Mouse (Mus musculus) hindbrain, embryonic 10.5 days (tissue): Measurements from ENCODE around the gene Urb1. TPM values are rescaled to one million over a fixed set of nuclear protein-coding genes. Genes with fewer than 3 reads are reported as not detected.
A peak's percentile ranks its signal among the peaks of the same experiment; 100 is the strongest.
"Not testable (repeated sequence)": the region's sequence is repeated elsewhere in the genome, so short reads cannot be mapped to it uniquely, and the experiment has no call there.

Experiments used
- DNase-seq: peaks from one replicate; pipeline ENCODE4 v3.0.0-alpha.2; 2017; ENCODE audit warnings: low spot score
- H3K27ac ChIP-seq: fragments of 300-500 bp; sonication (generic); 2 replicates; pipeline ENCODE4 v1.5.1; 2016; ENCODE audit warnings: mild to moderate bottlenecking, moderate library complexity
- H3K27me3 ChIP-seq: fragments of 300-500 bp; sonication (generic); 2 replicates; pipeline ENCODE4 v1.6.1; 2016; ENCODE audit warnings: mild to moderate bottlenecking; ENCODE audit not compliant: poor library complexity, insufficient read depth, severe bottlenecking
- H3K36me3 ChIP-seq: fragments of 300-500 bp; sonication (generic); 2 replicates; pipeline ENCODE4 v1.6.1; 2016; ENCODE audit warnings: mild to moderate bottlenecking, moderate library complexity
- H3K4me1 ChIP-seq: fragments of 300-500 bp; sonication (generic); replicated peaks from 2 replicates; pipeline ENCODE4 v1.6.1; 2016; ENCODE audit warnings: mild to moderate bottlenecking
- H3K4me3 ChIP-seq: fragments of 300-500 bp; sonication (generic); 2 replicates; pipeline ENCODE4 v1.5.1; 2016; ENCODE audit warnings: mild to moderate bottlenecking, moderate library complexity
- H3K9me3 ChIP-seq: fragments of 300-500 bp; sonication (generic); 2 replicates; pipeline ENCODE4 v1.6.1; 2016; ENCODE audit warnings: mild to moderate bottlenecking, moderate library complexity
- WGBS: fragments of 180-500 bp; shearing (Covaris S2); methylation state at CpG from one replicate; pipeline ENCODE4 v1.1.7; 2016; 5-methylcytosine and 5-hydroxymethylcytosine counted together
- polyA plus RNA-seq: library from polyadenylated mRNA; unstranded; fragments of >200 nt; fragmentation: Nextera tagmentation; extraction: Ambion mirVana; gene quantifications from 2 replicates; pipeline ENCODE4 v1.2.1, GENCODE M21; 2016

The Urb1 gene
- polyA plus RNA-seq, 1 experiment from 2014 or later, result 10.2 TPM

DNA sequence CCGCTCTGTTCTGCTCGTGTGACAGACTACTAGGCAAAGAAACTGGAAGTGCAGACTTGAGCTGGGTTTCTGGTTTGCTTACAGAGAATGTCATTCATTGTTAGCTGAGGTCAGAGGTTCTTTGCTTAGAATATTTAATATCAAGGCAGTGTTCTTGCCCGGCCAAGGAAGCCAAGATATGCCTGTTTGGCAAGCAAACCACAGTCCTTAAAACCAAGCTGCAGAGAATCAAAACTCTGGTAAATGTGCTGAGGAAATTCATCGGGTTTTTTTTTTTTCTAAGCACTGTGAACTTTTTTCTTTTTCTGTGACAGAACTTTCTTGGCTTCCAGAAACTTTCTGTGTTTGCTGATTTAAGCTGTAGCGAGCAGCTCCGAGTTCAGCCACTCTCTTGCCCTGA is 22.3 kb upstream of the Urb1 start:
- WGBS, result 52% methylated on average over 6 of the region's 6 CpGs
- H3K27me3 ChIP-seq, result peaks cover 90% of the 10 kb centered on the region
- peaks cover 47% of the 10 kb centered on the region for H3K4me1 ChIP-seq
- no peak for DNase-seq
- no peak overlapping the region for H3K27ac ChIP-seq
- no peak overlapping the region for H3K4me3 ChIP-seq
- H3K9me3 ChIP-seq, result no peaks in the 10 kb centered on the region
- no peaks in the 10 kb centered on the region for H3K36me3 ChIP-seq

DNA sequence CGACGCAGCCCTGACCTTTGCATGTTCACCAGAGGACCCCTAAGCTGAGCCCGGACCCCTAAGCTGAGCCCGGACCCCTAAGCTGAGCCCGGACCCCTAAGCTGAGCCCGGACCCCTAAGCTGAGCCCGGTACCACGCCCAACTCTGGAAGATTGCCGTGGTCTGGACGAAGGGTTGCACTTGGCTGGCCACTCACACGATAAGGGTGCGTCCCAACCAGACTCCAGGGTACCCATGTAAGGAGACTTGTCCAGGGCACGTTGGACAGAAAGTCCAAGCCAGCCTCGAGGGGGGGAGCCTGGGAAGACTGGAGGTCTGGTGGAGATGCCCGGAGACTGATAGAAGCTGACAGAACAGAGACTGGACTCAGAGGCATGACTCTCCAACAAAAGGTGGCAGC is 21.5 kb upstream of the Urb1 start:
- H3K4me3 ChIP-seq, result peak overlapping the region; percentile 67
- 20% methylated on average over 15 of the region's 15 CpGs for WGBS
- H3K4me1 ChIP-seq, result peaks cover 47% of the 10 kb centered on the region
- H3K36me3 ChIP-seq, result no peaks in the 10 kb centered on the region
- H3K9me3 ChIP-seq, result no peaks in the 10 kb centered on the region
- no peak for DNase-seq
- no peak overlapping the region for H3K27ac ChIP-seq
- peaks cover 83% of the 10 kb centered on the region for H3K27me3 ChIP-seq

DNA sequence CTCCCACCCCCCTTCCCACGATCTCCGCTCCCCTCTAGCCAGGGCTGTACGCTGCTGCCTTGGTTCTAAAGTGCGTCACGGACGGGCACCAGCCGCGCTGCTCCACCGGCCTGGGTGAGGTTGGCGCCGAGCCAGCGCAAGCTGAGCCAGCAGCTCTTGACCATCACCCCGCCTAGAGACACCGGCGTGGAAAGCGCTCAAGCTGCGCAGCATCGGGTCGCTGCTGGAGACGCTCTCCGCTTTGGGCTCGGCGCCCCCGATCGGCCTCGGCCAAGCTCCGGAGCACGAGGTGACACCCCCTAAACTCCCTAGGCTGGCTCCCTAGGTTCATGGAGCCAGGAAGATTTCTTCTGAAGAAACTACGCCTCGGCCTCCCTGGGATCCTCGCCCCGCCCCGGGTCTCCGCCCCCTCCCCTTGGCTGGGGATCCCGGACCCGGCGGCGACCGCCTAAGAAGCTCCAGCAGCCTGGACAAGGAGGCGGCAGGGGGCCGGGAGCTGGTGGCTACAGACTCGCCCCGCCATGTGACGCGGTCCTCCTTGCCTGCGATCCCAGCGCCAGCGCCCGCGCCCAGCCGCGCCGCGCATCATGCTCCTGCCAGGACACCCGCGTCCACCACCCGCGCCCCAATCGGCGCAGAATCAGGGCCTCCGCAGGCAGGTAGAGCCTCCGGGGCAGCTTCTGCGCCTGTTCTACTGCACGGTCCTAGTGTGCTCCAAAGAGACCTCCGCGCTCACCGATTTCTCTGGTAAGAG is 20.6 kb upstream of the Urb1 start:
- WGBS, result under 1% methylated on average over 67 of the region's 67 CpGs
- H3K9me3 ChIP-seq, result no peaks in the 10 kb centered on the region
- H3K27me3 ChIP-seq, result peaks cover 81% of the 10 kb centered on the region
- peak; percentile 69 for DNase-seq
- H3K4me3 ChIP-seq, result peak overlapping the region; percentile 67
- H3K4me1 ChIP-seq, result peaks cover 47% of the 10 kb centered on the region
- H3K27ac ChIP-seq, result peak overlapping the region; percentile 70
- no peaks in the 10 kb centered on the region for H3K36me3 ChIP-seq

DNA sequence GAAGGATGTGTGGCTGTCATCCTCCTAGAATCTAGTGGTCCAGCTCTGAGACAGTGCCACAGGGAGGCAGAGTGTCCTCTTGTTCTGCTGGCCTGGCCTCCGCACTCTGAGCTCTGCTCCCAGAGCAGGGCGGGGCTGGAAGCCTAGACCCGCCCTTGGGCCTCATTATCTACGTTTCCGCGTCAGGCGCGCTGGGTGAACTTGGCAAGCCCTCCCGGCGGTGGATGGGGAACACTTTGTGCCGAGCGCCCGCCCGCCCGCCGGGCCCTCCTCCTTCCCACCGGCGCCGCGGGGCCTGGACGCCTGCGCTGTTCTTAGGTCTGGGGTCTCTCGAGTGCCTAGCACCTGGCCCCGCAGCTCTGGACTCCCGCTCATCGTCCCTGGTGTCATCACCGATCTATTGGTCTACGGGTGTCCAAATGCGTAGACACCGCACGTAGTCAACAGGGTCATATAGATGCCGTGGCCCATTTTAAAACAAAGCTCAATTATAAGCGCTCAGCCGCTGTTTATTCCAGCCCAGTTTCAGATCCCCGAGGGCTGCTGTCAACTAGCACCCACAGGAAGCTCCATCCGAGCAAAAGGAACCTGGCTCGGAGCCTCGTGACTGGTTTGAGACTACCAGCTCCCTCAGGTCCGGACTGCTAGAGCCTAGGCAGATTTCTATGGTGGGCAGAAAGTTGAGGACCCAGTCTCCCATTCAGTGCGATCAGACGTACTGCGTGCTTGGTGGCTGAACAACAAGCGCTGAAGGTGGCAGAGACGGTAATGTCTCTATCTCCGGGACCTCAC is 19.9 kb upstream of the Urb1 start:
- DNase-seq, result peak; percentile 70
- no peaks in the 10 kb centered on the region for H3K9me3 ChIP-seq
- no peaks in the 10 kb centered on the region for H3K36me3 ChIP-seq
- H3K4me3 ChIP-seq, result peak overlapping the region; percentile 67
- peaks cover 74% of the 10 kb centered on the region for H3K27me3 ChIP-seq
- peaks cover 47% of the 10 kb centered on the region for H3K4me1 ChIP-seq
- WGBS, result under 1% methylated on average over 45 of the region's 45 CpGs
- H3K27ac ChIP-seq, result peak overlapping the region; percentile 41

DNA sequence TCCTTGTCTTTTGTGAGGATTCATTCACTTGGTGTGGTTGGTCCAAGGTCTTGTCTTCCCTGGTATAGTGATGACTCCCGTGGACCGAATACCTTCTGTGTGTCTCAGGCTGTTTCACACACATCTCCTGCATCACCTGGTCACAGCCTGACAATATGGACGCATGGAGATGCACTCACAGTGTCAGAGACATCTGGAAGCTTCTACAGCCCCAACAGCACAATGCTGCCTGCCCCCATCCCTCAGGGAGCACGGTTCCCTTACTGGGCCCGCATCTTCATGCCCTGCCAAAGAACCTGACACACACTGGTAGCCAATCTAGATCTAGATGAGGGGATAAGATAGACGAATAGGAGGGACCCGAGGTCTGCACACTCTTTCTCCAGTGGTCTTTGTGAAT is 18.9 kb upstream of the Urb1 start:
- no peak for DNase-seq
- no peak overlapping the region for H3K4me3 ChIP-seq
- H3K27ac ChIP-seq, result no peak overlapping the region
- no peaks in the 10 kb centered on the region for H3K9me3 ChIP-seq
- WGBS, result 78% methylated on average over 7 of the region's 7 CpGs
- H3K36me3 ChIP-seq, result no peaks in the 10 kb centered on the region
- peaks cover 72% of the 10 kb centered on the region for H3K27me3 ChIP-seq
- peaks cover 47% of the 10 kb centered on the region for H3K4me1 ChIP-seq

DNA sequence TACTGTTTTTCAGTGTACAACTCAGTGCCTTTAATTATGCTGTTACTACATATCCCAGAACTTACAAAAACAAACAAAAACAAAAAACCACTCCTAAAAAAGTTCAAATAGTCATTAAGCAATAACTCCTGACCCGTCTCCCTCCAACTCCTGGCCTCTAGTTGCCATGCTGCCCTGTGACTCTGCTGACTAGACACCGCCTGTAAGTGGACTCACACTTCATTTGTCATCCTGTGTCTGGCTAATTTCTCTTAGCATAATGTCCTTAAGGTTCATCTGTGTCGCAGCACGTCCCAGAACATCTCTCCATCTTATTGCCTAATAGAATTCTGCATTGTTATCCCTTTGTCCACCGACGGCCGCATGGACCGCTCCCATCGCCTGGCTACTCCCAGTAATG is 17.3 kb upstream of the Urb1 start:
- no peaks in the 10 kb centered on the region for H3K36me3 ChIP-seq
- WGBS, result 81% methylated on average over 9 of the region's 9 CpGs
- peaks cover 31% of the 10 kb centered on the region for H3K4me1 ChIP-seq
- H3K4me3 ChIP-seq, result no peak overlapping the region
- H3K9me3 ChIP-seq, result no peaks in the 10 kb centered on the region
- H3K27me3 ChIP-seq, result peaks cover 56% of the 10 kb centered on the region
- H3K27ac ChIP-seq, result no peak overlapping the region
- DNase-seq, result no peak

DNA sequence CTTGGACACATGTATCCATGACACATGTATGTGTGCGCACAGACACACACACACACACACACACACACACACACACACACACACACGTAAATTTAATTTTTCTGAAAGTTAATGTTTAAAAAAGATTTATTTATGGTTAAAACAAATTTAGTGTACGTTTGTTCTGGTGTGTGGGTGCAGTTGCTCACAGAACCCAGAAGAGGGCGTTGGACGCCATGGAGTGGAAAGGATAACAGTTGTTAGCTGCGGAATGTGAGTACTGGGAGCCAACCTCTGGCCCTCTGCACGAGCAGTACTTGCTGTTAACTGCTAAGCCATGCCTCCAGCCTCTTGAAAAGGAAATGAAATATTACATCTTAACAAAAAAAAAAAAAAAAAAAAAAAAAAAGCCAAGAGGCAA is 16.2 kb upstream of the Urb1 start, which contains the start of gene Eva1c:
Eva1c (plus strand) TSS at position 263 of the 400 bp plus-strand sequence.
- H3K36me3 ChIP-seq, result no peaks in the 10 kb centered on the region
- H3K4me1 ChIP-seq, result peaks cover 20% of the 10 kb centered on the region
- no peaks in the 10 kb centered on the region for H3K9me3 ChIP-seq
- H3K27ac ChIP-seq, result no peak within 1 kb of the TSS
- H3K27me3 ChIP-seq, result peaks cover 46% of the 10 kb centered on the region
- WGBS, result 61% methylated on average over 7 of the region's 7 CpGs
- H3K4me3 ChIP-seq, result no peak within 1 kb of the TSS
- DNase-seq, result no peak

DNA sequence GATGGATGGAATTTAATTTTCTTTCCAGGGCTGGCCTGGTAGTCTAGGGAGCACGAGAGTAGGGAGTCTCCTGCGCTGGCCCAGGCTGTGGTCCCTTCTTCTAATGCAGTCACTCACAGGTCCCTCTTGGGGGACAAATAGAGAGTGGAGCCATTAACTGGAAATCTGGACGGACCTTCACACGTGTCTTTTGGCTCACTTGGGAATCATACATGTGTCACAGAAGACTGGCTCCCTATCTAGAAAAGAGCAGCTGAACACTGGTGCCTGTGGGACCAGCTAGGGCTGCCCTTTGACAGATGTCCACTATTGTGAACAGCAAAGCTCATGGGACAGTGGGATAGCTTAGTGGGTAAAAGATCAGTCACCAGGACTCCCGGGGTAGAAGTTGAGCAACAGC is 15.8 kb upstream of the Urb1 start:
- H3K27ac ChIP-seq, result no peak overlapping the region

DNA sequence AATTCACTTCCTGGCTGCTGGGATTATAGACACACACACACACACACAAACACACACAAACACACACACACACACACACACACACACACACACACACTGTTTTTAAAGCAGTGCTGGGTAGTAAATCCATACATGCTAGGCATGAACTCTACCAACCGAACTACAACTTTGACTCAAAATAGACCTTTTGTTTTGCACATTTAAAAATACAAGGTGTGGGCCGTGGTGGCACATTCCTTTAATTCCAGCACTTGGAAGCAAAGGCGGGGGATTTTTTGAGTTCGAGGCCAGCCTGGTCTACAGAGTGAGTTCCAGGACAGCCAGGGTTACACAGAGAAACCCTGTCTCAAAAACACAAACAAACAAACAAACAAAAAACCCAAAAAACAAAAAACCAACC is 13.8 kb upstream of the Urb1 start:
- H3K27me3 ChIP-seq, result peaks cover 21% of the 10 kb centered on the region
- not testable (repeated sequence) for H3K4me1 ChIP-seq, H3K36me3 ChIP-seq, DNase-seq, H3K4me3 ChIP-seq, H3K27ac ChIP-seq, H3K9me3 ChIP-seq
- 76% methylated on average over 4 of the region's 4 CpGs for WGBS

More for the DNA sequence above, 15.8 kb upstream of the Urb1 start:
- Histone ChIP-seq H3K4me1 (peaks cover 16% of the 10 kb centered on the region), H3K27me3 (peaks cover 42% of the 10 kb centered on the region), H3K4me3 (no peak overlapping the region), H3K9me3 (no peaks in the 10 kb centered on the region), H3K36me3 (no peaks in the 10 kb centered on the region)
- 82% methylated on average over 5 of the region's 5 CpGs for WGBS
- DNase-seq, result no peak

DNA sequence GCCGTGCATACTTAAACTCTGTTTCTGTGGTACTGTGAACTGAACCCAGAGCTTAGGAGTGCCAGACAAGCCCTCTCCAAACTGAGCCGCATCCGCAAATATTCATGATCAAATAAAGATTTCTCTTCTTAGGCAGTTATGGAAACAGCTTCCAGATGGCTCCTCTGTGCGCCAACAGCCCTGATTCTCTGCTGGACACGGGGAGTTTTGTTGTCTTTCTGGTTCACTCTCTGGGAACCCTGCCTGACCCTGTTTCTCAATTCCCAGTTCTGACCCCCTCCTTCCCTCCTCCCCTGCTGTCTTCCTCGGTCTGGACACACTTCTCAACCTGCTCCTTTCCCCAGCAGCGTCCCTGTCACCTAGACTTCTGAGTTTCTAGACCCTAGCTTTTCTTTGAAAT is 12.8 kb upstream of the Urb1 start:
- DNase-seq, result no peak
- H3K4me1 ChIP-seq, result no peaks in the 10 kb centered on the region
- H3K4me3 ChIP-seq, result no peak overlapping the region
- H3K9me3 ChIP-seq, result no peaks in the 10 kb centered on the region
- H3K27me3 ChIP-seq, result peaks cover 11% of the 10 kb centered on the region
- 71% methylated on average over 7 of the region's 7 CpGs for WGBS
- no peaks in the 10 kb centered on the region for H3K36me3 ChIP-seq
- no peak overlapping the region for H3K27ac ChIP-seq

DNA sequence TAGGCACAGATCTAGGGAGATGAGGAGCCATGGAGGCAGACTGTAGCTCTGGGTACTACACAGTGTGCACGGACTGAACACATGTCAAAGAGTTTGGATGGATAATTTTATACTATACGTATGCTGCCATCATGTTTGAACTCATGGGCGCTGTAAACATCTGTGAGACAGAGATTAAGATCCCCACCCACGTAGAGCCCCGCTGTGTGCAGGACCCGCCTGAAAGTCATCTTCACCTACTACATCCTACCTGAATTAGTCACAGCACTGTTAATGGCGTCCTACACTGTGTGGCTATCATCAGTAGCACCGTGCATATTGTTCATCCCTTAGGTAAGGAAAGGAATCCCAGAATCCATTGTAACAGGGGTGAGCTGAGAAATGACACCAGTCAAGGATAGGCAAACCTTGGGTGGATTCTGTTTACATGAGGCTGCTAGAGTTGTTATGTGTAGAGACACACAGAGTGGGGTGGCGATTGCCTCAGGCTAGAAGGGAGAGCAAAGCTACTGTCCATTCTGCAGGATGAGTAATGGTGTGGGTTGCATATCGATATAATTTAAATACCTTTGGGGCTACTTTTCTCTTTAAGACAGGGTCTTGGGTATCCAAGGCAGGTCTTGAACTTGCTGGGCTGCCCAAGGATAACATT is 12.2 kb upstream of the Urb1 start:
- no peaks in the 10 kb centered on the region for H3K9me3 ChIP-seq
- H3K27me3 ChIP-seq, result 0 out of 2 replicates have a peak, but pooled peaks cover 6% of the 10 kb centered on the region
- no peaks in the 10 kb centered on the region for H3K36me3 ChIP-seq
- no peak overlapping the region for H3K27ac ChIP-seq
- H3K4me1 ChIP-seq, result no peaks in the 10 kb centered on the region
- DNase-seq, result no peak
- no peak overlapping the region for H3K4me3 ChIP-seq
- WGBS, result 89% methylated on average over 10 of the region's 10 CpGs

DNA sequence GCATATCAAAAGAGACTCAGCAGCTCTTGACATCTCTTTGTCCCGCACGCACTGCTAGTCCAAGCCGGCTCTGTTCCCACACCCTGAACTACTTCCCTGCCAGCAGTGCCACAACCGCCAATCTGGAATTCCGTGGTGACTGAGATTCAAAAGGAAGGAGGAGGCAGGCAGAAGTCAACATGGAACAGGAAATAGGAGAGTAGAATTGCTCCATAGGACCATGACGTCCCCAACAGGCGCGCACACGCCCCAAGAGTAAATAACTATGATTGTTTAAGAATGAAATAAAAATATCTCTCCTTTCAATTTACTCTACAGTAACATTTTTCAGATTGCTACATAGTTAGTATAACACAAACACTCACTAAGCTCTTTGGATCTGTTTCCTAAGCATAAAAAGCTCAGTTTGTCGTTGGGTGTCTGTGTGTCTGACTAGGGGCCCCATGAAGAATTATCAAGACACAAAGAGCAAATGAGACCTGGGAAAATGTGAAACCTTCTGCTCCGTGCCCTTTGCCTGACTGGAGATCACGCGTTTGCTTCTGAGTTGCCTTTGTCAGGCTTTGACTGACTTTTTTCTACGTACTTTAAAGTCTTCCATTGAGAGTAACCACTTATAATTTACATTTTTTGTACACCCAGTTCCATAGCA is 11.0 kb upstream of the Urb1 start:
- Histone ChIP-seq H3K9me3 (no peaks in the 10 kb centered on the region), H3K36me3 (no peaks in the 10 kb centered on the region), H3K4me1 (no peaks in the 10 kb centered on the region), H3K27me3 (0 out of 2 replicates have a peak, but pooled peaks cover 6% of the 10 kb centered on the region), H3K4me3 (no peak overlapping the region), H3K27ac (no peak overlapping the region)
- DNase-seq, result no peak
- 87% methylated on average over 14 of the region's 14 CpGs for WGBS
